Mouse (Mus musculus) lung, embryonic 14.5 days (tissue): ENCODE measurements at regions not wholly inside any gene's neighbourhood (a gene's known extent, or its start where the extent isn't known, plus 50 kb on each side); places are given as distances from the start of the nearest gene placed in this dataset.

Experiments used
- ATAC-seq: fragments of 200-750 bp; cut with Nextera tagmentation; 2 replicates; pipeline ENCODE4 v1.8.0; 2017; ENCODE audit warnings: mild to moderate bottlenecking, moderate TSS enrichment, moderate library complexity; ENCODE audit not compliant: insufficient read depth
- DNase-seq: peaks from one replicate; pipeline ENCODE4 v3.0.0-alpha.2; 2015
- H3K27ac ChIP-seq: fragments of 300-500 bp; sonication (generic); 2 replicates; pipeline ENCODE4 v1.5.1; 2014; ENCODE audit warnings: low read depth, mild to moderate bottlenecking, moderate library complexity
- H3K27me3 ChIP-seq: fragments of 300-500 bp; sonication (generic); 2 replicates; pipeline ENCODE4 v1.6.1; 2014; ENCODE audit warnings: low read length, control low read depth; ENCODE audit not compliant: insufficient read depth
- H3K36me3 ChIP-seq: fragments of 300-500 bp; sonication (generic); 2 replicates; pipeline ENCODE4 v1.6.1; 2014; ENCODE audit warnings: control low read depth; ENCODE audit not compliant: insufficient read depth
- H3K4me1 ChIP-seq: fragments of 300-500 bp; sonication (generic); 2 replicates; pipeline ENCODE4 v1.6.1; 2014; ENCODE audit warnings: antibody characterized with exemption, control low read depth; ENCODE audit not compliant: insufficient read depth
- H3K4me2 ChIP-seq: fragments of 300-500 bp; sonication (generic); 2 replicates; pipeline ENCODE4 v1.6.1; 2014; ENCODE audit warnings: mild to moderate bottlenecking
- H3K4me3 ChIP-seq: fragments of 300-500 bp; sonication (generic); 2 replicates; pipeline ENCODE4 v1.5.1; 2014; ENCODE audit warnings: low read depth, low read length
- H3K9ac ChIP-seq: fragments of 300-500 bp; sonication (generic); 2 replicates; pipeline ENCODE4 v1.6.1; 2014
- H3K9me3 ChIP-seq: fragments of 300-500 bp; sonication (generic); 2 replicates; pipeline ENCODE4 v1.6.1; 2016; ENCODE audit warnings: low read depth, low read length, control low read depth
- CTCF ChIP-seq: IDR thresholded peaks from 2 replicates; pipeline ENCODE4 v1.5.1; 2016; ENCODE audit warnings: antibody characterized with exemption, low read depth
- WGBS: fragments of 180-500 bp; shearing (Covaris S2); extraction: QIAGEN DNeasy Blood & Tissue Kit; methylation state at CpG from one replicate; pipeline ENCODE4 v1.1.7; 2014; 5-methylcytosine and 5-hydroxymethylcytosine counted together

GRCm38 (mm10) chr10:121205551-121205950 lies 145.5 kb downstream of the Tbc1d30 start:
- Histone ChIP-seq H3K4me1 (peaks cover 12% of the 10 kb centered on the region; the same call in 1 of the 2 replicates), H3K4me3 (no peak overlapping the region), H3K4me2 (0 out of 2 replicates have a peak overlapping the region, but pooled peaks have one; percentile 23), H3K27ac (peak overlapping the region; percentile 88), H3K27me3 (no peaks in the 10 kb centered on the region), H3K36me3 (no peaks in the 10 kb centered on the region), H3K9ac (no peak overlapping the region), H3K9me3 (no peaks in the 10 kb centered on the region)
- TF ChIP-seq CTCF = no peak
- ATAC-seq = no peak
- WGBS = 70% methylated on average over 11 of the region's 11 CpGs
- DNase-seq = no peak

GRCm38 (mm10) chr10:121206002-121206742 lies 144.9 kb downstream of the Tbc1d30 start:
- peak; percentile 92 for ATAC-seq
- TF ChIP-seq CTCF = peak; percentile 16; the same call in 1 of the 2 replicates
- DNase-seq = peak; percentile 86
- H3K27me3 ChIP-seq = no peaks in the 10 kb centered on the region
- peak overlapping the region; percentile 23 for H3K4me2 ChIP-seq
- no peak overlapping the region for H3K4me3 ChIP-seq
- H3K36me3 ChIP-seq = no peaks in the 10 kb centered on the region
- H3K4me1 ChIP-seq = peaks cover 12% of the 10 kb centered on the region; the same call in 1 of the 2 replicates
- 27% methylated on average over 15 of the region's 15 CpGs for WGBS
- no peak overlapping the region for H3K9ac ChIP-seq
- H3K27ac ChIP-seq = peak overlapping the region; percentile 88
- H3K9me3 ChIP-seq = no peaks in the 10 kb centered on the region

- no peak overlapping the region for H3K4me3 ChIP-seq
- DNase-seq (no peak), ATAC-seq (no peak; the same call in 1 of the 2 replicates)
- peak overlapping the region; percentile 23 for H3K4me2 ChIP-seq
- H3K9ac ChIP-seq = no peak overlapping the region
- TF ChIP-seq CTCF = no peak
- H3K27ac ChIP-seq = peak overlapping the region; percentile 88
- no peaks in the 10 kb centered on the region for H3K9me3 ChIP-seq
- WGBS = 75% methylated on average over 3 of the region's 3 CpGs
- H3K27me3 ChIP-seq = no peaks in the 10 kb centered on the region
- H3K4me1 ChIP-seq = peaks cover 12% of the 10 kb centered on the region; the same call in 1 of the 2 replicates
- H3K36me3 ChIP-seq = no peaks in the 10 kb centered on the region
Observed at GRCm38 (mm10) chr10:121206743-121207039, 144.4 kb downstream of the Tbc1d30 start.
